Mouse (Mus musculus): Measurements from ENCODE around the gene Rabgap1l. TPM values are rescaled to one million over a fixed set of nuclear protein-coding genes. Genes with fewer than 3 reads are reported as not detected.

Rabgap1l gene
- polyA plus RNA-seq, 1 experiment from 2014 or later, result 41.8 TPM

- H3K27ac ChIP-seq (ENCODE audit: low read length), result no peak overlapping the region
- whole genome bisulfite sequencing, result 85% methylated on average over 6 of the region's 6 CpGs
- H3K27me3 ChIP-seq (ENCODE audit: control insufficient read depth, insufficient read depth, low read depth, low read length), result no peaks in the 10 kb centered on the region
- no peak overlapping the region for H3K4me3 ChIP-seq (ENCODE audit: low read depth, low read length)
- no peaks in the 10 kb centered on the region for H3K4me1 ChIP-seq (ENCODE audit: control insufficient read depth, insufficient read depth, low read length)
- no peak overlapping the region for H3K9ac ChIP-seq (ENCODE audit: low read depth, low read length)
- H3K36me3 ChIP-seq (ENCODE audit: control insufficient read depth, insufficient read depth, low read length), result no peaks in the 10 kb centered on the region
- no peak for ATAC-seq
- H3K9me3 ChIP-seq (replicated peaks; ENCODE audit: control insufficient read depth, low read length, poor library complexity, severe bottlenecking), result no peaks in the 10 kb centered on the region
- no peak overlapping the region for H3K4me2 ChIP-seq (ENCODE audit: low read length)
Measured at GRCm38 (mm10) chr1:160692224-160693093, 100.6 kb downstream of the Rabgap1l start.

- WGBS, result 91% methylated on average over 1 of the region's 1 CpGs
- H3K9ac ChIP-seq (ENCODE audit: low read depth, low read length), result no peak overlapping the region
- peaks cover 1% of the 10 kb centered on the region; the same call in 1 of the 2 replicates for H3K9me3 ChIP-seq (replicated peaks; ENCODE audit: control insufficient read depth, low read length, poor library complexity, severe bottlenecking)
- H3K4me1 ChIP-seq (ENCODE audit: control insufficient read depth, insufficient read depth, low read length), result no peaks in the 10 kb centered on the region
- H3K27me3 ChIP-seq (ENCODE audit: control insufficient read depth, insufficient read depth, low read depth, low read length), result no peaks in the 10 kb centered on the region
- no peak for ATAC-seq
- H3K36me3 ChIP-seq (ENCODE audit: control insufficient read depth, insufficient read depth, low read length), result 0 out of 2 replicates have a peak, but pooled peaks cover under 1% of the 10 kb centered on the region
- no peak overlapping the region for H3K4me3 ChIP-seq (ENCODE audit: low read depth, low read length)
- H3K4me2 ChIP-seq (ENCODE audit: low read length), result no peak overlapping the region
- no peak overlapping the region for H3K27ac ChIP-seq (ENCODE audit: low read length)
Measured at GRCm38 (mm10) chr1:160691196-160691590, 101.8 kb downstream of the Rabgap1l start.

DNA sequence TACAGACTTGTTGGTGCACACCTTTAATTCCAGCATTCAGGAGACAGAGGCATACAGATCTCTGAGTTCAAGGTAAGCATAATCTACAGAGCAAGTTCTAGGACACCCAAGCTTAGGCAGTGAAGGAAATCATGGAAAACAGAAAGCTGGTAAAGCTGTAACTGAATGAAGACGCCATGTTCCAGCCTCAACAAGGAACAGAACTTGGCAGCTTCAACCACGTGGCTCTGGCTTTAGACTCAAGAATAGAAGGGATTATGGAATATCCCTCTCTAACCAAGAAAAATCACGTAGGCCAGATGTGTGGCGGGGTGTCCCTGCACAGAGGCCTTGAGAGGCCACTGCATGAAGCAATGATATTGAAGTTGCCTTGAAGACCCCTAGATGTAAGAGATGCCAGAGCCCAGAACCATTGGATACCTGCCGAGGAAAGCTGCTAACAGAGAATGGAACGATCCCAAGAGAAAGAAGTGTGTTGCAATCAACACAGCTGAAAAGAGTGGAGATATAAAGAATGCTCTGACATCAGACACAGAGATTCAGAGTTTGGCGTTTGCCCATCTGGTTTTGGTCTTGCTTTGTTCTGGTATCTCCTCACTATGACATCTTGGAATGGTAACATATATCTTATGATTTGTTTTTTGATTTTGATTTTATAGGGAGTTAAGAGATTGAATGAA, 102.4 kb downstream of the Rabgap1l start:
- H3K9ac ChIP-seq (ENCODE audit: low read depth, low read length), result no peak overlapping the region
- ATAC-seq, result no peak
- WGBS, result 96% methylated on average over 7 of the region's 7 CpGs

DNA sequence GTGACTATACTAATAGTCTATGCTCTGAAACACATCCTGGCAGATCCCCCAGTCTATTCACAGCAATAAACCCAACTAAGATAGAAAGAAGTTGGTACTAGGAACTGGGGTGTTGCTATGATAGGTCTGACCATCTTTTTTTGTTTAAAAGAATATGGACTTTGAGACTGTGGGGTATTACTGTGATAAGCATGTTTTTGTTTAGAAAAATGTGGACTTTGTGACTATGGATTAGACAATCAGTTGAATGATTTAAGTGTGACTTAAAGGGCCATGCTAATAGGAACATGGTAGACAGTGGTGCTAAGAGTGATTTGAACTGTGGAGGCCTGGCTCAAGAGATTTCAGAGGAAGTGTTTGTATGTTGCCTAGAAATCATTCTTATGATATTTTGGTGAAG, 103.5 kb downstream of the Rabgap1l start:
- 0 out of 2 replicates have a peak, but pooled peaks cover 3% of the 10 kb centered on the region for H3K36me3 ChIP-seq (ENCODE audit: control insufficient read depth, insufficient read depth, low read length)
- no peak for ATAC-seq
- no peaks in the 10 kb centered on the region for H3K27me3 ChIP-seq (ENCODE audit: control insufficient read depth, insufficient read depth, low read depth, low read length)
- no peak overlapping the region for H3K27ac ChIP-seq (ENCODE audit: low read length)
- no peak overlapping the region for H3K4me2 ChIP-seq (ENCODE audit: low read length)
- no peak overlapping the region for H3K4me3 ChIP-seq (ENCODE audit: low read depth, low read length)
- no peak overlapping the region for H3K9ac ChIP-seq (ENCODE audit: low read depth, low read length)
- peaks cover 6% of the 10 kb centered on the region; the same call in 1 of the 2 replicates for H3K9me3 ChIP-seq (replicated peaks; ENCODE audit: control insufficient read depth, low read length, poor library complexity, severe bottlenecking)
- no peaks in the 10 kb centered on the region for H3K4me1 ChIP-seq (ENCODE audit: control insufficient read depth, insufficient read depth, low read length)

More for the DNA sequence above, 102.4 kb downstream of the Rabgap1l start:
- Histone ChIP-seq H3K27me3 (ENCODE audit: control insufficient read depth, insufficient read depth, low read depth, low read length) (no peaks in the 10 kb centered on the region), H3K4me1 (ENCODE audit: control insufficient read depth, insufficient read depth, low read length) (no peaks in the 10 kb centered on the region), H3K36me3 (ENCODE audit: control insufficient read depth, insufficient read depth, low read length) (0 out of 2 replicates have a peak, but pooled peaks cover 3% of the 10 kb centered on the region), H3K4me2 (ENCODE audit: low read length) (no peak overlapping the region), H3K9me3 (replicated peaks; ENCODE audit: control insufficient read depth, low read length, poor library complexity, severe bottlenecking) (peaks cover 6% of the 10 kb centered on the region; the same call in 1 of the 2 replicates), H3K4me3 (ENCODE audit: low read depth, low read length) (no peak overlapping the region), H3K27ac (ENCODE audit: low read length) (no peak overlapping the region)

DNA sequence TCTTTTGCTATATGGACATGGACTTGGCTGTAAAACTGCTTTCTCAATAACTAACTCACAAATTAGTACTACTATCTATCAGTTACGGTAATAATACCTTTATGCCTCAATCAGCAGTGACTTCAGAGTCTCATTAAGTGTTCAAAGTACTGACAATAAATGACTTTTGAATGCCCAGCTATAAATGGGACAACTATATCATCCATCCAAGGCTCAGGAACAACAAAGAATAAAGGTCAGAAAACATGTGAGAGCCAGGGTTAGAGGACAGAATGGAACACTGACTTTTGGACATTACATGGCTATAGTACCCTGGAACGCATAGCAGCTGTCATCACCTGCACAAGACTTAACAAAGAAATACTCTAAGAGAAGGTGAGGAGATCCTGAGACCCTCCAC, 108.8 kb downstream of the Rabgap1l start:
- H3K27ac ChIP-seq (ENCODE audit: low read length), result no peak overlapping the region
- H3K9me3 ChIP-seq (replicated peaks; ENCODE audit: control insufficient read depth, low read length, poor library complexity, severe bottlenecking), result peaks cover 6% of the 10 kb centered on the region; the same call in 1 of the 2 replicates
- no peak overlapping the region for H3K9ac ChIP-seq (ENCODE audit: low read depth, low read length)
- H3K27me3 ChIP-seq (ENCODE audit: control insufficient read depth, insufficient read depth, low read depth, low read length), result no peaks in the 10 kb centered on the region
- H3K36me3 ChIP-seq (ENCODE audit: control insufficient read depth, insufficient read depth, low read length), result 0 out of 2 replicates have a peak, but pooled peaks cover 3% of the 10 kb centered on the region
- no peaks in the 10 kb centered on the region for H3K4me1 ChIP-seq (ENCODE audit: control insufficient read depth, insufficient read depth, low read length)
- no peak overlapping the region for H3K4me3 ChIP-seq (ENCODE audit: low read depth, low read length)
- no peak for ATAC-seq
- no peak overlapping the region for H3K4me2 ChIP-seq (ENCODE audit: low read length)
- WGBS, result 94% methylated on average over 2 of the region's 2 CpGs

- no peaks in the 10 kb centered on the region for H3K27me3 ChIP-seq (ENCODE audit: control insufficient read depth, insufficient read depth, low read depth, low read length)
- ATAC-seq, result no peak
- no peak overlapping the region for H3K9ac ChIP-seq (ENCODE audit: low read depth, low read length)
- WGBS, result 83% methylated on average over 3 of the region's 3 CpGs
- H3K4me1 ChIP-seq (ENCODE audit: control insufficient read depth, insufficient read depth, low read length), result no peaks in the 10 kb centered on the region
- peaks cover 6% of the 10 kb centered on the region; the same call in 1 of the 2 replicates for H3K9me3 ChIP-seq (replicated peaks; ENCODE audit: control insufficient read depth, low read length, poor library complexity, severe bottlenecking)
- H3K4me3 ChIP-seq (ENCODE audit: low read depth, low read length), result no peak overlapping the region
- no peak overlapping the region for H3K4me2 ChIP-seq (ENCODE audit: low read length)
- H3K36me3 ChIP-seq (ENCODE audit: control insufficient read depth, insufficient read depth, low read length), result 0 out of 2 replicates have a peak, but pooled peaks cover 3% of the 10 kb centered on the region
- H3K27ac ChIP-seq (ENCODE audit: low read length), result no peak overlapping the region
Measured at GRCm38 (mm10) chr1:160681398-160682050, 111.5 kb downstream of the Rabgap1l start.

- H3K4me1 ChIP-seq (ENCODE audit: control insufficient read depth, insufficient read depth, low read length), result no peaks in the 10 kb centered on the region
- WGBS, result 65% methylated on average over 2 of the region's 2 CpGs
- no peak overlapping the region for H3K27ac ChIP-seq (ENCODE audit: low read length)
- no peak overlapping the region for H3K4me2 ChIP-seq (ENCODE audit: low read length)
- no peak overlapping the region for H3K9ac ChIP-seq (ENCODE audit: low read depth, low read length)
- no peaks in the 10 kb centered on the region for H3K36me3 ChIP-seq (ENCODE audit: control insufficient read depth, insufficient read depth, low read length)
- H3K27me3 ChIP-seq (ENCODE audit: control insufficient read depth, insufficient read depth, low read depth, low read length), result no peaks in the 10 kb centered on the region
- ATAC-seq, result no peak
- no peaks in the 10 kb centered on the region for H3K9me3 ChIP-seq (replicated peaks; ENCODE audit: control insufficient read depth, low read length, poor library complexity, severe bottlenecking)
- H3K4me3 ChIP-seq (ENCODE audit: low read depth, low read length), result no peak overlapping the region
Measured at GRCm38 (mm10) chr1:160674763-160675162, 118.2 kb downstream of the Rabgap1l start.

DNA sequence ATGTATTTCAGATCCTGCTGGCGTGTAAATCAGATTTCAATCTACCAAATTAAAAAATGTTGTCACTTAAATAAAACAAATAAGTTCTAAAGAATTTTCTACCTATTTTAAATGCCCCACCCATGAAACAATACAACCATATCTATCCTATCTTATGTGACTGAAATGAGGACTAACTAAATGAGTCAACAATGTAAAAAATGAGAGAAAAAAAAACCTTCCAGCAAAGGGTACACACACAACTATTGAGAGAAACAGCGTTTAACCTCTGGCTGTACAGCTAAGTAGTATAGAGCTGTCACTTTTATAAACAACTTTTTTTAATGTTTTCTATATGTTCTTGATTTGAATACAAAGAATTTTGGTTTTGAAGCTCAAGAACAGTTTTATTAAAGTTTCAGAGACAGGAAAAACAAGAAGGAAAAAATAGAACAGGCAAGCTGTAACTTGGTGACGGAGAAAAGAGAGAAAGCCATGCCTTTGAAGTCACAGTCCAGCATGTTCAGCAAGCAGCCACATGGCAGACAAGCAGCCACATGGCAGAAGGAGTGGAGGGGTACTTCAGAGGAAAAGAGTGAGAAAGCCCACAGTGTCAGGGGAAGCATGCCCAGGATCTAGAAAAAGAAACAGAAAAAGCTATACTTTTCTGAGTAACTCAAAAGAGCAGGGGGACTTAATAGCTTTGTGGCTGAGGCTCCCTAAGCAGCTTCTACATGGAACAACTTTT, 120.8 kb downstream of the Rabgap1l start:
- no peak overlapping the region for H3K9ac ChIP-seq (ENCODE audit: low read depth, low read length)
- ATAC-seq, result no peak
- H3K4me2 ChIP-seq (ENCODE audit: low read length), result no peak overlapping the region
- 72% methylated on average over 3 of the region's 3 CpGs for WGBS
- no peak overlapping the region for H3K4me3 ChIP-seq (ENCODE audit: low read depth, low read length)
- no peaks in the 10 kb centered on the region for H3K9me3 ChIP-seq (replicated peaks; ENCODE audit: control insufficient read depth, low read length, poor library complexity, severe bottlenecking)
- no peaks in the 10 kb centered on the region for H3K27me3 ChIP-seq (ENCODE audit: control insufficient read depth, insufficient read depth, low read depth, low read length)
- no peaks in the 10 kb centered on the region for H3K4me1 ChIP-seq (ENCODE audit: control insufficient read depth, insufficient read depth, low read length)
- no peaks in the 10 kb centered on the region for H3K36me3 ChIP-seq (ENCODE audit: control insufficient read depth, insufficient read depth, low read length)
- no peak overlapping the region for H3K27ac ChIP-seq (ENCODE audit: low read length)

Data from midbrain, embryonic 16.5 days (tissue).